Mouse (Mus musculus) MEL (cell line): ENCODE measurements at regions not wholly inside any gene's neighbourhood (a gene's known extent, or its start where the extent isn't known, plus 50 kb on each side); places are given as distances from the start of the nearest gene placed in this dataset.

Experiments used
- DNase-seq: peaks from one replicate; pipeline ENCODE4 v3.0.0; 2011; ENCODE audit warnings: low read depth, low spot score
- H3K27ac ChIP-seq: 2 replicates; pipeline ENCODE4 v1.5.1; 2012; ENCODE audit warnings: low read depth, mild to moderate bottlenecking, control low read depth, low read length, moderate library complexity; ENCODE audit not compliant: control insufficient read depth
- H3K27me3 ChIP-seq, 2 experiments: fragments of 150-350 bp in 1 of 2; sonication (generic) in 1 of 2; 2 replicates each; pipeline ENCODE4 v1.6.1; 2012; ENCODE audit warnings: low read length in 2 of 2, mild to moderate bottlenecking in 2 of 2, improper control_type of control experiment in 1 of 2, moderate library complexity in 1 of 2; ENCODE audit not compliant: insufficient read depth in 2 of 2, control insufficient read depth in 1 of 2
- H3K36me3 ChIP-seq, 2 experiments: 2 replicates each; pipeline ENCODE4 v1.6.1; 2012 to 2014; ENCODE audit warnings: low read length in 2 of 2, improper control_type of control experiment in 1 of 2, inconsistent platforms in 1 of 2, mild to moderate bottlenecking in 1 of 2; ENCODE audit not compliant: insufficient read depth in 2 of 2, control insufficient read depth in 1 of 2
- H3K4me1 ChIP-seq, 2 experiments: fragments of 150-350 bp in 1 of 2; sonication (generic) in 1 of 2; 2 replicates each; pipeline ENCODE4 v1.6.1; 2012; ENCODE audit warnings: low read length in 2 of 2, improper control_type of control experiment in 1 of 2, mild to moderate bottlenecking in 1 of 2; ENCODE audit not compliant: insufficient read depth in 2 of 2, control insufficient read depth in 1 of 2
- H3K4me3 ChIP-seq, 2 experiments: fragments of 150-350 bp in 1 of 2; sonication (generic) in 1 of 2; 2 replicates each; pipeline ENCODE4 v1.5.1; 2012; ENCODE audit warnings: low read depth in 2 of 2, low read length in 2 of 2, mild to moderate bottlenecking in 2 of 2, moderate library complexity in 2 of 2, control low read depth in 1 of 2, improper control_type of control experiment in 1 of 2; ENCODE audit not compliant: control insufficient read depth in 1 of 2, insufficient read depth in 1 of 2
- H3K79me2 ChIP-seq: 2 replicates; pipeline ENCODE4 v1.6.1; 2012; ENCODE audit warnings: mild to moderate bottlenecking, low read length, moderate library complexity; ENCODE audit not compliant: control insufficient read depth, poor library complexity, insufficient read depth
- H3K9ac ChIP-seq: 2 replicates; pipeline ENCODE4 v1.6.1; 2012; ENCODE audit warnings: low read depth, mild to moderate bottlenecking, control low read depth, low read length, moderate library complexity; ENCODE audit not compliant: control insufficient read depth, poor library complexity, severe bottlenecking
- H3K9me3 ChIP-seq: fragments of 150-350 bp; sonication (generic); replicated peaks from 2 replicates; pipeline ENCODE4 v1.6.1; 2012; ENCODE audit warnings: mild to moderate bottlenecking, low read length, improper control_type of control experiment, moderate library complexity; ENCODE audit not compliant: insufficient read depth
- CHD2 ChIP-seq: IDR thresholded peaks from 2 replicates; pipeline ENCODE4 v1.6.1; 2011; ENCODE audit warnings: low read length, improper control_type of control experiment
- EP300 ChIP-seq, 2 experiments: IDR thresholded peaks; 2 replicates each; pipeline ENCODE4 v1.6.1; 2011; ENCODE audit warnings: improper control_type of control experiment in 2 of 2, low read length in 2 of 2, low read depth in 1 of 2, mild to moderate bottlenecking in 1 of 2
- GABPA ChIP-seq: IDR thresholded peaks from 2 replicates; pipeline ENCODE4 v1.6.1; 2012; ENCODE audit warnings: low read depth, mild to moderate bottlenecking, inconsistent platforms, low read length, improper control_type of control experiment, moderate library complexity
- GATA1 ChIP-seq: IDR thresholded peaks from 2 replicates; pipeline ENCODE4 v1.6.1; 2011; ENCODE audit warnings: low read depth, low read length, improper control_type of control experiment
- MEF2A ChIP-seq: IDR thresholded peaks from 2 replicates; pipeline ENCODE4 v1.6.1; 2014; ENCODE audit warnings: low read depth, mild to moderate bottlenecking, inconsistent platforms, low read length, improper control_type of control experiment; ENCODE audit not compliant: poor library complexity, insufficient replicate concordance, severe bottlenecking; ENCODE audit errors: extremely low read depth
- NRF1 ChIP-seq: IDR thresholded peaks from 2 replicates; pipeline ENCODE4 v1.6.1; 2014; ENCODE audit warnings: low read depth, mild to moderate bottlenecking, inconsistent platforms, low read length, improper control_type of control experiment, moderate library complexity; ENCODE audit not compliant: poor library complexity, insufficient read depth, severe bottlenecking
- POLR2AphosphoS5 ChIP-seq: IDR thresholded peaks from 2 replicates; pipeline ENCODE4 v1.6.1; 2012; ENCODE audit warnings: low read depth, borderline replicate concordance, mild to moderate bottlenecking, inconsistent platforms, low read length, moderate library complexity, mixed read lengths
- RCOR1 ChIP-seq: IDR thresholded peaks from 2 replicates; pipeline ENCODE4 v1.6.1; 2012; ENCODE audit warnings: low read depth, mild to moderate bottlenecking, inconsistent platforms, low read length, improper control_type of control experiment
- SIN3A ChIP-seq: IDR thresholded peaks from 2 replicates; pipeline ENCODE4 v1.6.1; 2012; ENCODE audit warnings: low read length, improper control_type of control experiment, inconsistent platforms
- TAL1 ChIP-seq: IDR thresholded peaks from 2 replicates; pipeline ENCODE4 v1.6.1; 2012; ENCODE audit warnings: mild to moderate bottlenecking, inconsistent platforms, low read length, moderate library complexity, mixed read lengths
- UBTF ChIP-seq: IDR thresholded peaks from 2 replicates; pipeline ENCODE4 v1.6.1; 2012; ENCODE audit warnings: low read depth, mild to moderate bottlenecking, inconsistent platforms, low read length, improper control_type of control experiment, moderate library complexity, borderline replicate concordance; ENCODE audit not compliant: insufficient read depth
- USF2 ChIP-seq, 2 experiments: IDR thresholded peaks; 2 replicates each; pipeline ENCODE4 v1.6.1; 2011 to 2012; ENCODE audit warnings: improper control_type of control experiment in 2 of 2, low read length in 2 of 2, borderline replicate concordance in 1 of 2, inconsistent platforms in 1 of 2, low read depth in 1 of 2, mild to moderate bottlenecking in 1 of 2; ENCODE audit not compliant: insufficient read depth in 1 of 2
- ZC3H11A ChIP-seq: IDR thresholded peaks from 2 replicates; pipeline ENCODE4 v1.6.1; 2012; ENCODE audit warnings: low read depth, mild to moderate bottlenecking, inconsistent platforms, low read length, improper control_type of control experiment
- ZKSCAN1 ChIP-seq: IDR thresholded peaks from 2 replicates; pipeline ENCODE4 v1.6.1; 2012; ENCODE audit warnings: low read depth, mild to moderate bottlenecking, inconsistent platforms, low read length, improper control_type of control experiment, moderate library complexity

DNA sequence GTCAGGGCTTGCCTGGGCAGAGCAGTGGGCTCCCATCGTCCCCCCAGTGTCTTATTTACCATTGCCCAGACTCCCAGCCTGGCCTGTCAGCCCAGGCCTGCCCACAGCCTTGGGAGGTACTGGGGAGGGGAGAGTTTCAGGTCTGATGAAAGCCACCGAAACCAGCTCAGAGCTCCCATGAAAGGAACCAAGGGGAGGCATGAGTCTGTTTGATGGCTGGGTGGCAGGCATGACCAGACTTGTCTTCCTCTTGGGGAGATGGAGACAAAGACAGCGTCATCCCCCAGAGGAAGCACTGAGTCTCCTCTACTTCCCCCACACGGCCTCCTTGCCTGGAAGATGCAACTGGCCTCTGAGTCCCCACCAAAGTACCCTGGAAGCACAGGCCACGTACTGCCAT, 196.7 kb downstream of the Opa1 start:
- H3K9ac ChIP-seq: no peak overlapping the region
- H3K4me3 ChIP-seq: no peak overlapping the region
- no peaks in the 10 kb centered on the region; a peak in 1 of 4 replicates for H3K27me3 ChIP-seq
- no peak for DNase-seq
- no peaks in the 10 kb centered on the region for H3K79me2 ChIP-seq
- H3K9me3 ChIP-seq: no peaks in the 10 kb centered on the region
- no peak overlapping the region for H3K27ac ChIP-seq
- no peak for TF ChIP-seq CHD2
- TF ChIP-seq ZKSCAN1: no peak
- no peak for TF ChIP-seq RCOR1
- no peak for TF ChIP-seq USF2 (IDR thresholded peaks at IDR 0.05; ENCODE audit: borderline replicate concordance in 1 of 2, insufficient read depth in 1 of 2, low read depth in 1 of 2, low read length in 2 of 2)
- no peak for TF ChIP-seq EP300 (IDR thresholded peaks at IDR 0.05; ENCODE audit: low read depth in 1 of 2, low read length in 2 of 2)
- TF ChIP-seq UBTF: no peak
- TF ChIP-seq ZC3H11A: no peak
- TF ChIP-seq GABPA: no peak
- no peak for TF ChIP-seq TAL1
- TF ChIP-seq POLR2AphosphoS5: no peak
- H3K36me3 ChIP-seq: no peaks in the 10 kb centered on the region
- H3K4me1 ChIP-seq: no peaks in the 10 kb centered on the region

DNA sequence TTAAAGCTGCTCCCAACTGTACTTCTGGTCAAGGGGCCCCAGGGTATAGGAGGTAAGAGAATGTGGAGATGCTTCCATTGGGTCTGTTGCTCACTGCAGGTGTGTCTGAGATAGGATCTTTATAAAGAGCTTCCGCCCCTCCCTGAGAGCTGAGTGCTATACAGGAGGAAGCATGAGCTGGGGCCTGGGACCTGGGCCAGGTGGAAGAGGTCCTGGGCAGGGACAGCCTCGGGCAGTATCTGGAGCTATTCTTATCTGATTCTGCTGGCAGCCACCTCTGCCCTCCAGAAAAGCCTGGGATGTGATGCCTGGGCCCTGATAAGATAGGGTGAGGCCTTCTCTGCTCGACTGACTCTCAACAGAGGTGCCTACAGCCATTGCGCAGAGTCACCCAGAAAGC, 203.3 kb downstream of the Opa1 start:
- Histone ChIP-seq H3K9ac (no peak overlapping the region), H3K36me3 (no peaks in the 10 kb centered on the region; a peak in 1 of 4 replicates), H3K79me2 (no peaks in the 10 kb centered on the region), H3K27ac (no peak overlapping the region), H3K27me3 (no peaks in the 10 kb centered on the region; a peak in 1 of 4 replicates), H3K4me1 (0 out of 4 replicates have a peak, but pooled peaks cover 0 to 4% of the 10 kb centered on the region in 2 experiments), H3K4me3 (no peak overlapping the region), H3K9me3 (no peaks in the 10 kb centered on the region)
- DNase-seq: no peak
- TF ChIP-seq POLR2AphosphoS5: no peak
- no peak for TF ChIP-seq CHD2
- TF ChIP-seq SIN3A: no peak
- no peak for TF ChIP-seq MEF2A
- no peak for TF ChIP-seq ZKSCAN1
- TF ChIP-seq UBTF: no peak
- no peak for TF ChIP-seq NRF1
- TF ChIP-seq GATA1: no peak
